Mouse (Mus musculus) c-Kit-positive CD71-negative TER-119-negative erythroid progenitor cells, embryonic 14.5 days (primary cell): ENCODE results near the gene Pde4dip.

Experiments
- DNase-seq: peaks from one replicate; pipeline ENCODE4 v3.0.0-alpha.2; 2013; ENCODE audit warnings: low read depth

Pde4dip gene

DNA sequence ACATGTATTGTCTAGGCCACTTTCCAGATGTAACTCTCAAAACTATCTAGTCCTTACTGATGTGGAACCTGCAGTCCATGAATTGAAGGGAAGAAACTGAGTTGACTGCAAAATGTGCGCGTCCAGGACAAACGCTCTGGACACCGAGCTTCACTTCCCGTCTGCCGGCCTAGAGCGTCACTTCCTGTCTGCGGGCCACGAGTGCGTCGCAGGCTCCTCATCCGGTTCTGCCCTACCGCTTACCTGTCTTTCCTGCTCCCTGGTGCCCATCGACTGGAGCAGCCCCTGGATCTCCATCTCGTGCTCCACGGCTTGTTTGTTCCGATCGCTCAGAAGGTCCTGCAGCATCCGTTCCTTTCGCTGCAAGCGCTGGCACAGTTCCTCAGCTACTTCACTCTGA lies 136.9 kb downstream of the Pde4dip start:
- no peak for DNase-seq

DNA sequence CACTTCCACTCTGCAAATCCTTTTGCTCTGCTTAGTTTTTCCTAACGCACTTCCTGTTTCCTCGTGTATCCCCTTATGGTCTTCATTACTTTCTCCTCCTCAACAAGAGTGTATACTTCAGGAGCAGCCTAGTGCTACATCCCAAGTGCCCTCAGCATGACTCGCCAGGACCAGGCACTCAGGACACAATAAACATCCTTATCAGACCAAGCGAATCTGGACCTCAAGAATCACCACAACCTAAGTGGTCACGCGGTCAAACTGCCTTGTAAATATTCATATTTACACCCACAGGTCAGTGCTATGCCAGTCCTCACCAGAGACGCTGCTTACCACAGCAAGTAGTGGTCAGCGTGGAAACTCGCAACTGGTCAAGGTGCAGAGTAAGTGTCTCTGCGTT lies 139.7 kb downstream of the Pde4dip start:
- DNase-seq: no peak

DNA sequence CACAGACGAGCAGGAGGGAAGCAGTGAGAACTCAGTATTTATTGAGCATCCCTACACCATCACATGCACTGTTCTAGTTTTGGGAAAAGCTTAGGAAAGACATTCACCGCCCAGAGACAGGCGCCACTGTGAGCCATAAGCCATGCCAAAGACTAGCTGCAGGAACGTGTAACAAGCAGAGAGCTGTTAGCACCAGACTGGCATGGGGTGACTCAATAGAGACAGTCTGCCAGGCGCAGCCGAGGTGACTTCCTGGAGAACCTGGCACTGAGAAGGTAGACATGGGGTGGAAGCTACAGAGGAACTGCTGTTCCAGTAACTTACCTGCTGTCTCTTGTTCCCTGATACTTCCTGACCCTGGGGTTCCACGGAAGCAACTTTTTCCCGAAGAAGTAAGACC lies 145.7 kb downstream of the Pde4dip start:
- no peak for DNase-seq

DNA sequence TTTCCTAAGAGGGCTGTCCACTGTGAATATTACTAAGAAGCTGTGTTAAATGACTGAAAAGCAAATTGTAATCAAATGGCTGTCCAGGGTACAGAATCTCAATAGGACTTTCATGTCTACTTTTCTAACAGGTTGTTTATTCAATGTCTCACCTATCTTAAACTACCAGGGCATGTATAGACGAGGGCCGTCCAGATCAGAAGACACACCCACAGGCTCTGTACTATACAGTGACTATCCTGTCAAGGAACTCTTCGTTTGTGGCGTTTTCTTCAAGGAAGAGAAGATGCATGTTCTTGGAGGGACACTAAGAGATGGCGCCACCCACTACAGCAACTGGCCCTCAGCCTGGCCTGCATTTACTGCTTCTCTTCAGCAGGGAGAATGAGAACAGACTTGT lies 152.9 kb downstream of the Pde4dip start:
- DNase-seq: no peak

DNA sequence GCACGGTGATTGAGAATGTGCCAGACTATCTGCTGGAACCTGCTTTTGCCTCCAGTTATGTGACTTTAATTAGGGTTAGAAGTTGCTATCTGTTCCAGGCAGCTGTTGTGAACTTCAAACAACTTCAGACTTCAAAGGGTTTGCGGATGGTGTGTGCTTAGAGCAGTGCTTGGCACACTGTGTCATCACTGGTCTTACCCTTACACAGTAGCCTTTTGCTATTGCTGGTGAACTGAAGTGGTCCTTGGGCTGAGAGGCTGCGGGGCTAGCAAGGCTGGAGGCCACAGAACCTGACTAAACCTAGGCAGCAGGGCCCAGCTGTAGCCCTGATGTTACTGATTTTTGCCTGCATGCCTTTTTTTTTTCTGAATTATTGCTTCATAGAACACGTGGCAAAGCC lies 154.2 kb downstream of the Pde4dip start:
- DNase-seq: no peak

DNA sequence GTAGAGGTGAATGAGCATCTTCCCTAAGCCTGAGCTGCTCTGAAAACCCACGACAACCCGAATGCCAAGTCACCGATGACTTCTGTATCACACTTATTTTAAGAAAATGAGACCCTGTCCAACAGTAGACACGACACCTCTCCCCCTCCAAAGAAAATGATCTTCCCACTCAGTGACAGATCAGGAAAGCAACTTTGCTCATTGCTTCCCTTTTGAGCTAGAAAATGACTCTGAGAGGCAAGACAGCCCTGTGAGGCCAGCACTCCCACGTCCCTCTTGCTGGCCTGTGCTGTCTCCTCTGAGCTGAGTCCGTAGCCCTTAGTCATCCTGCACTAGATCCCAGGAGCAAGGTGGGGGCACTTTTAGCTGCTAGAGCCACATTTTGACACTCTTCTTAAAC lies 155.9 kb downstream of the Pde4dip start:
- DNase-seq: no peak

DNA sequence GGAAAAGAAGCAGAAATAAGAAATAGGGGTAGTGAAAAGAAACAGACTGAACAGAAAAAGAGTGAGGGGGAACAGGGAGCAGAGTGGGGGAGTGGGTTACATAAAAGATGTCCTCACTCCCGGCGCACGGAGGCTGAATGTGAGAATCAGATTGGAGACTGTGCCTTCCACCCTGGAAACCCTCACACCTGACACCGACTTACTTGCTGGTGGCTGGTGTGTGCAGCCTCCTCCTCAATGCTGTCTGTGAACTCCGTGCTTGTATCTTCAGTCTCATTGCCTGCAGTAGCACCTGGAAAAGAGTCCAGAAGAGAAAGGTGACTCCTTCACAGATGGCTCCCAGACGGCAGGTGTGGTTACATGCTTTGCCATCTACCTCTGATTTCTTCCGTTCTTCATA lies 157.9 kb downstream of the Pde4dip start:
- no peak for DNase-seq

DNA sequence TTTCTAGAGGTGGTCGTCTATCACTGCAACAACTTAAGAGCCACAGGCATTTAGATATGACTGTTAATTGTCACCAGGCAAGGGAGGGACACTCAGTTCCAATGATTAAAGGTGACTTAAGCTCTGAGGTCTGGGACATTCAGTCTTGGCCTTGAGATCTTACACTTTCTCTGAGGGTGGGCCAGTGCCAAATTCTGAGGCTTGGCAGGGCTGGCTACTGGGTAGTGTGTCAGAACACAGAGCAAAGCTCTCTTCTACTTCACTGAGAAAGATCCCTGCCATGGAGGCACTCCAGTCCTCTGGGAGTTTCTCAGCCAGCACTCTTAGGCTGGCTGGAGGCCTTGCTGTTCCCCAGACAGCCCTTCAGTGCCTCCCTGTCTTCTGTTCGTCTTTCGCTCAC lies 158.4 kb downstream of the Pde4dip start:
- DNase-seq: no peak

DNA sequence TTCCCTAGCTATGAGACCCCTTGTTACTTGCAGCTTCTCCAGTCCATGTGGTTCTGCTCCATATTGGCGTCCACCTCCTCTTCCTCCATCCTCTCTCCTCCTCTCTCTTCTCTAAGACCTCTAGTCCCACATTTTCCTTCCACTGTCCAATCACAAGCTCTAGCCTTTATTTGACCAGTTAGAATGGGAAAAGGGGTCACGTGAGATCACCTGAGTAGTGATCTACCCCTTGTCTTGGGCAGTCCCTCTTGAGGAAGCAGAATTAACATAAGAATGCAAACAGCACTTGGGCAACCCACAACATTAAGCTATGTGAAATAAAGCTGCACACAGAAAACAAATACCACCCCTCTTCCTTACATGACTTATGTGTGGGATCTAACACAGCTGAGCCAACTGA lies 160.7 kb downstream of the Pde4dip start:
- no peak for DNase-seq

DNA sequence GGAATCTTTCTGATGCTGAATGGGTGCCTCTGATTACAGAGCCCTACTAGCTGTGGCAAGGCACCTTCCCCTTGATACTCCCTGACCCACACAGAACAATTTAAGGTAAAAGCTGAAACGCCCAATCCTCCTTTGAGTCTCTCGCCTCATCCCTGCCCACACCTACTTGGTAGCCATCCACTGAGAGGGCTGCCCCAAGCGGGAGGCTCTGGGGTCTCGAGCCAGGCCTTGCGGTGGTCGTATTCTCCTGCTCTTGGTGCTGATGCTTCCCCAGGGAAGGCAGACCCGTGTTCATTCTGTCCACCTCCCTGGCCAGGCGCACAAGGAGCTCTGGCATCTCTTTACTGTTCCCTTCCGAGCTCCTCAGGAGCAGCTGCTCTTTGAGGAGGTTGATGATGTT lies 169.4 kb downstream of the Pde4dip start:
- DNase-seq: no peak

DNA sequence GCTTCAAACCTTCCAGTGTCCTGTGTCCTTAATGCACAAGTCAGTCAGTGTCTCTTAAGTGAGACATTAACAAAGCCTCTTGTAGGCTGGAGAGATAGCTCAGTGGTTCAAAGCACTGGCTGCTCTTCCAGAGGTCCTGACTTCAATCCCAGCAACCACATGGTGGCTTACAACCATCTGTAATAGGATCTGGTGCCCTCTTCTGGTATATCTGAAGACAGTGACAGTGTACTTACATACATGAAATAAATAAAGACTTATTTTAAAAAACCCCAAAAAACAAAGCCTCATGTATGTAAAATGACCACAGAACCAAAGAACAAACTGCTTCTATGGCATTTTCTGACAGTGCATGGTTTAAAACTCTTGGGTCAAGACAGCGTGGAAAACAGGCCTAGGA lies 172.6 kb downstream of the Pde4dip start:
- no peak for DNase-seq

DNA sequence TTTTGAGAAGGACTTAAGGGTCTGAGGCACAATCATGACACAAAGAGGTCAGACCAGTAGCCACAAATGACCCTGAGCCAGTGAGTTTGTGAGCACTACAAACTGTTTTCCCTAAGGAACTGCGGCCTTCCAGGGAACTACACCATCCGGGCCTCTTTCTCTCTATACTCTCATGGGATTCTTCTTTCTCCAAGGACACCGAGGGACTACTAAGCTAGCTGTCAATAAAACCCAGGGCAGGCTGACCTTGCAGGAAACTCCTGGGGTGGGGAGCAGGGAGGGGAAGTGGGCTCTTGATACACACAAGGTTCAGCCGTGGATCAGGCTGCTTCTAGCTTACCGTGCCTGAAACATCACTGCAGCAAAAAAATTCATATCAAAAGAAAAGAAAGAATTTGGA lies 177.6 kb downstream of the Pde4dip start:
- DNase-seq: no peak

DNA sequence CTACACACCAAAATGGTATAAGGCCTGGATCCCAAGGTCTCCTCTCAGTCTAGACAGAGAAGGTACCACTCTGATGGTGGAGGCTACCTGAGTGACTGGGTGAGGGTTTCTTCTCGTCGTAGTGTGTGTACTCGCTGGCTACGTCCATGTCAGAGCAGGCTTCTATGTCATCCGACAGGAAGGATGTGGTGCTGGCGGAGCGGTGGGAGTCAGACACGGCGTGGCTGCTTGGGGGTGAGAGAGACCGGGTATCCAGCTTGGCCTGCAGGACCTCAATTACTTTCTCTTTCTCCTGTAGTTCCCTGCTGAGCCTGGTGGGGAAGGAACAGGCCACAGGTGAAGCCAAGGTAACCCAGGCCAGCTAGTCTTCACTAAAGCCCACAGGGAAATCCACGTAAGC lies 178.4 kb downstream of the Pde4dip start:
- DNase-seq: no peak

DNA sequence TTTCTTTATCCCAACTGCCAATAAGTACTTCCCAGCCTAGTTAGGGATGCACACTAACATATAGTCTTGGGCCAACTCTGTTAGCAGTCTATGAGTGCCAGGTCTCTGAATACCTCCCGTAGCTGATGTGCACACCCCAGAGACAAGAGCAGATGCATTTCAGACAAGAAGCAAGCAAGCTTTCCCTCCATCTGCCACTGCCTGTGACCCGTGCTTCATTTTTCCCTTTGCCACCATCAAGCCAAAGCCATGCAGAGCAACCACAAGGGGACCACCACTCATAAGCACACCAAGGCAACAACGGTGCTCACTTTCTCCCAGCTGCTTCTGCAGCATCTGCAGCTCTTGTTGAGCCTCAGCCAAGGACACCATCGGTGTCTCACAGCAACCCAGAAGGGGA lies 181.9 kb downstream of the Pde4dip start:
- DNase-seq: no peak

DNA sequence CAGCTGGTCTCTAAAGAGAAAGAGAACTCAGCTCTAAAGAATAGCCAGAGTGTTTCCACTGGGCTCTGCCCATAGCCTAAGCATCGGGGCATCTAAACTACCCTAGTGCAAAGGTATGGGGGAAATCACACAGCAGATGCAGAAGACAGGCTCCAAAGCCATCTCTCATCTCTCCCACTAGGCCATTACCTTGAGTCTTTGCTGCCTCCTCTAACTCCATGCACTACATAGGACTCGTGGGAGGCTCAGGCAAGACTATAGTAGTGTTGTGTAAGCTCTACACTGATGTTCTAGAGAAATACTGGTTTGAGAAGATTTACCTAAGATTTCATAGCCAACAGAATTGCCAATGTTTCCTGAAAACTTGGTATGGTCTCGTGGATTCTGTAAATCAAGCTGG lies 183.0 kb downstream of the Pde4dip start:
- DNase-seq: no peak

DNA sequence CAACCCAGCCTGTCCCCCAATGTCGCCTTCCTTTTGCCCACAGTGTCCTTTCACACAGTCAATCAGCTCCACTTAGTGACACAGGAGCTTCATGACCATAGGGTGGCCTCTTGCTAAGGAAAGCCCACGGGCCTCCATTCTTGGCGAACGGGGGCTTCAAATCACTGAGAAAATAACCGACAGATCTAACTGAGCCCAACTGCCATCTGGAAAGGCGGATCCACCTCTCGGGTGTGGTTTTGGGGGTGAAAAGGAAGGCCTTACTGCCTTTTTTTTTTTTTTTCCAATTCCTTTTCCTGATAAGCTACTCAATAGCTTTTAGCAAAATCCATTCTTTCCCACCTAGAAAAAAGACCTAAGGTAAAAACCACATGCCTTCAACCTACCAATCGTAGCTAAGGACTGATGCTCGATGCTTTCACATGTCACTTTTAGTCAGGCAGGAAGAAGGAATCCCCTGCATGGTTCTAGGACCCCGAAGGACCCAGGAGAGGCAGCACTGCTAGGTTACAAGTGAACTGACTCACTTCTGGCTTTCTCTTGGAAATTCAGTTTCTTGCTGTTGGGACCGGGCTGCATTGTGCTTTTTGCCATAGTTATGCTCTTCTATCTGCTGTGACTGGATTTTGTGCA lies 185.9 kb downstream of the Pde4dip start:
- DNase-seq: no peak

DNA sequence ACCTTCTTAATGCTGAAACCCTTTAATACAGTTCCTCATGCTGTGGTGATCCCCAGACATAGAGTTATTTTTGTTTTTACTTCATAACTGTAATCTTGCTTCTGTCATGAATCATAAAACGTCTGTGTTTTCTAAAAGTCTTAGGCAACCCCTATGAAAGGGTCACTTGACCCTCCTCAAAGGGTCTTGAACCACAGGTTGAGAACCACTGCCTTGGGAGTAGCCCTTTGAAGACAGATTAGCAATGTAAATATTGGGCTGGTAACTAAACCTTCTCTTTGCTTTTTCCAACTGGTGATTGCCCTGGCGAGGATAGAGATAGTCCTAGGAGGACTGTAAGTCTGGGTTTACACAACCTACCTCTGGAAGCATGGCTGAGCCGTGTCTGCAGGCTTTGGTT lies 187.3 kb downstream of the Pde4dip start:
- DNase-seq: no peak

DNA sequence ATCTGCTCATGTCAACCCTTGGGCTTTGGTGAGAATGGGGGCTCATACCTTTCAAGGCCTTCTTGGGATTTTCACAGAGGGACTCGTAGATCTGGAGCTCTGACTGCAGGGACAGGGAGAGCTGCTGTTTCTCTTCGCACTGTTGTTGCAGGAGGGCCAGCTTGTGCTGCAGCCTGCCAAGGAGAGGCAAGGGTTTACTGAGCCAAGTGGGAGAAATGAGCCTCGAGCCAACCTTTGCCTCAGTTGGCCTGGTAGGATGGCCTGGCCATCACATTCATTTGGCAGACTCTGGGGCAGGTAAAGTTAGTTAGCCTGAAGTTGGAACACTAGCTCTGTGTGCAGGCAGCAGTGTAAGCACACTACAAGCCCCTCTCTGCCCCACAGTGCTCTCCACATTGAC lies 189.4 kb downstream of the Pde4dip start:
- DNase-seq: no peak

DNA sequence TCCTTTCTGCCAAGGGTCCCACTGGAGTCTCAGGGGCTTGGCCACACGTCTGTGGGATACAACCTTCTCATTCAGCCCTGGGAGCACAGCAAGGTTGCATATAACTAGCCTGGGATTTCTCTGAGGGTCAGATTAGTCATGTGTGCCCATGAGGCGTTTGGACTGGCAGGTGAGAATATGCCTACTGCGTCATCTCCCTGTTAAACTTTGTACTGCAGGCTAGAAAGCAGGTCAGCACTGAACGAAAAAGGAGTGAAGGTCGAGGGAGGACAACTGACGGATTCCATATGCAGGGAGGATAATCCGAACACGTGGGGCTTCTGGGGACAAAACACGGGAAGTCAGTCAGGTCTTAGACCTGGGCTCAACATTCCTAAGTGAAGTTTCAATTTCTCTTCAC lies 191.2 kb downstream of the Pde4dip start:
- no peak for DNase-seq

DNA sequence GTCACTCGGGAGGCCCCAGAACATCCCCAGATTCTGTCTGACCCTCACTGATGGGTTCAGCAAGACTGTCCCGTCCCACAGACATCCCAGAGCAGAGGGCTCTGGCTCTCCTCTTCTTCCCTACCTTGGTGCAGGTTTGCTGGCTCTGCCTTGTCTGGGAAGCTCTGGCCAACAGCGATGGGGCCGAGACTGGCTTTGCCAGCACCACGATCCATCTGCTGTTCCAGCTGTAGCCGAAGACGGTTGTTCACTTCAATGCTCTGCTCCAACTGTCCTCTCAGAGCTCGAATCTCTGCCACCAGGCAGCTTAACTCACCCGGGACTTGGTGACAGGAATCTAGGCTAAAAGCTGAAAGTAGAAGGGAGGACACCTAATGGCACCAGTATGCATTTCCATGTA lies 191.6 kb downstream of the Pde4dip start:
- no peak for DNase-seq

DNA sequence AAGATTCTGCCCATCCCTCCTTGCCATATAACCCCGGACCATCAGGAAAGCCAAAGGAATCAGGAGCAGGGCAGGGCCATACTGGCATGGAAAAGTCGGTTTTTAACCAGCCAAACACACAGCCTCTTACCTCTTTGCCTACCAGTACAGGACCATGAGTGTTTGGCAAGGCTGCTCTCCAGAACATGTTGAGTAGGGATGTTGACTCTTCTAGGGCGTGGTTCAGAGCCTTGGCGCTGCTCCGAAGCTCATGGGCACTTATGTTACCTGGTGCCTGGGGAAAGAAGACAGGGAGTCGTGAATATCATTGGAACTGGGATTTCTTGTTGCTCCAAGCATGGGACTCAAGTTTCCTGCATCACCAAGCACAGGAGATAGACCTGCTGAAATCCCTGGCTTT lies 194.7 kb downstream of the Pde4dip start:
- no peak for DNase-seq

DNA sequence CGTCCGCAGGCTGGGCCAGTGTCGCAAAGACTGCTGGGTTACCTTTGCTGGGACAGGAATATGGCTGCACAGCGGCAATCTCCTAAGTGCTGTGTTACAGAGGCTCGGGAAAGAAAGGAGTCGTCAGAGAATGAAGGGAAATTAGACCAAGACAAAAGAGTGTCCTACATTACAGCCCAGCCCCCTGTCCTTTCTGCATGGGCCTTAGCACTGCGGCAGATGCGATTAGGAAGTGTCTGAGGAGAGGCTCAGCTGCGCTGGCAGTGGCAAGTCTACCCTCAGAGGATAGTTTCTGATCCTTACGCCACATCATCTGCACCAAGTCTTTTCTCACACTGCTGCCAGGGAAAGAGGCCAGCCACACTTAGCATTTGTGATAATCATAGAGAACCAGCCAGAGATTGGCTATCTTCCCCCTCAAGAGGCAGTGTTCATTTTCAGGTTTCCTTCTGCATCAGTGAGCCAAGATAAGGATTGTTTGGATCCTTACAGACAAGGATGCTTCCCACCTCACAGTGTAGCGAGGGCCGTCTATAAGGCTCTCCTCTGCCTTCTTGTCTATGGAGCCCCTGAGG lies 197.0 kb downstream of the Pde4dip start:
- DNase-seq: no peak

DNA sequence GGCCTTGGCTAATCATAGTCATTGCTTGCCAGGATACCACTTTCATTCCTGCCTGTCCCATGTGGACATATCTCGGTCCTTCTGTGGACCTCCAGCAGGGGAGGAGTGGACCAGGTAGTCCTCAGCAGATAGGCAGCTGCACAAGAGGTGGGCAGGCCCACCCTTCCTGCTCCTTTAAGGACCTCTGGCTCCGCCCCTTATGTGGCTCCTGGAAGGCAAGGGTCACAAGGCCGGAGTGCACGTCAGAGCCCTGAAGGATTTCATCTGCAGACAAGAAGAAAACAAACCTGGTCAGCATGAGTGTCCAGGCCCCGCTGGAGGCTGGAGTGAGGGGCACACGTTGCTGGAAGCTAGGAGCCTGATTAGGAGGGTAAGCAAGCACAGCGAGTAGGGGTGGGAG lies 197.9 kb downstream of the Pde4dip start:
- DNase-seq: no peak

DNA sequence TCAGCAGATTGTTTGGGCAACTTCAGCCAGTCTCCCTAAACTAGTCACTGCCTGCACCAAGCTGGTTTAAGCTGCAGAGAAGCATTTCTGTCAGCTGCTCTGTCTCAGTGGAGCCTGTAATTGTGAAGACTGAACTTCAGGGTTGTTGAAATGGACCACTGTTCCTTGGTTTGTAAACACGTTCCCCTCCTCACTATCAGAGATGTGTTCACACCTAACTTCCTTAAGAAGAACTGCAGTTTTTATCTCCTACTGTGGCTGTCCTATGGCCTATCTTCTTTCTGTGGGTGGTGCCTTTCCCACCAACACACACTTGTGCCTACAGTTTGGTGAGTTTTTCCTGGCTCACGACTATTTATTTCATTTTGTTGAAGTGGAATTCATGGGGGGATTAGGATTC lies 199.2 kb downstream of the Pde4dip start:
- no peak for DNase-seq
